Mouse (Mus musculus) midbrain, embryonic 14.5 days (tissue): Measurements from ENCODE around the gene Rae1. TPM values are rescaled to one million over a fixed set of nuclear protein-coding genes. Genes with fewer than 3 reads are reported as not detected.

Experiments
- ATAC-seq: fragments of 200-750 bp; cut with Nextera tagmentation; 2 replicates; pipeline ENCODE4 v1.8.0; 2017; ENCODE audit warnings: moderate number of reproducible peaks, moderate library complexity; ENCODE audit not compliant: low FRiP score, low TSS enrichment
- DNase-seq: peaks from one replicate; pipeline ENCODE4 v3.0.0-alpha.2; 2015
- H3K27ac ChIP-seq: fragments of 300-500 bp; sonication (generic); replicated peaks from 2 replicates; pipeline ENCODE4 v1.5.1; 2014; ENCODE audit warnings: mild to moderate bottlenecking, low read depth, low read length, moderate library complexity
- H3K27me3 ChIP-seq: fragments of 300-500 bp; sonication (generic); 2 replicates; pipeline ENCODE4 v1.6.1; 2014; ENCODE audit warnings: low read length, control low read depth, mixed read lengths; ENCODE audit not compliant: control insufficient read depth, insufficient read depth
- H3K36me3 ChIP-seq: fragments of 300-500 bp; sonication (generic); 2 replicates; pipeline ENCODE4 v1.6.1; 2014; ENCODE audit warnings: low read length, control low read depth; ENCODE audit not compliant: control insufficient read depth, insufficient read depth
- H3K4me1 ChIP-seq: fragments of 300-500 bp; sonication (generic); 2 replicates; pipeline ENCODE4 v1.6.1; 2014; ENCODE audit warnings: mild to moderate bottlenecking, antibody characterized with exemption, low read length, control low read depth; ENCODE audit not compliant: control insufficient read depth, insufficient read depth
- H3K4me2 ChIP-seq: fragments of 300-500 bp; sonication (generic); 2 replicates; pipeline ENCODE4 v1.6.1; 2014; ENCODE audit warnings: mild to moderate bottlenecking, low read length, moderate library complexity
- H3K4me3 ChIP-seq: fragments of 300-500 bp; sonication (generic); replicated peaks from 2 replicates; pipeline ENCODE4 v1.5.1; 2014; ENCODE audit warnings: low read depth, low read length
- H3K9ac ChIP-seq: fragments of 300-500 bp; sonication (generic); replicated peaks from 2 replicates; pipeline ENCODE4 v1.6.1; 2014; ENCODE audit warnings: mild to moderate bottlenecking, low read length, moderate library complexity
- H3K9me3 ChIP-seq: fragments of 300-500 bp; sonication (generic); 2 replicates; pipeline ENCODE4 v1.6.1; 2016; ENCODE audit warnings: low read length, control low read depth, mixed read lengths; ENCODE audit not compliant: control insufficient read depth
- WGBS: fragments of 180-500 bp; shearing (Covaris S2); extraction: QIAGEN DNeasy Blood & Tissue Kit; methylation state at CpG from one replicate; pipeline ENCODE4 v1.1.7; 2014; 5-methylcytosine and 5-hydroxymethylcytosine counted together
- polyA plus RNA-seq: library from polyadenylated mRNA; unstranded; fragments of >200 nt; fragmentation: Nextera tagmentation; extraction: Ambion mirVana; gene quantifications from 2 replicates; pipeline ENCODE4 v1.2.1, GENCODE M21; 2014

Rae1 gene
- polyA plus RNA-seq, 1 experiment from 2014 or later = 127 TPM

DNA sequence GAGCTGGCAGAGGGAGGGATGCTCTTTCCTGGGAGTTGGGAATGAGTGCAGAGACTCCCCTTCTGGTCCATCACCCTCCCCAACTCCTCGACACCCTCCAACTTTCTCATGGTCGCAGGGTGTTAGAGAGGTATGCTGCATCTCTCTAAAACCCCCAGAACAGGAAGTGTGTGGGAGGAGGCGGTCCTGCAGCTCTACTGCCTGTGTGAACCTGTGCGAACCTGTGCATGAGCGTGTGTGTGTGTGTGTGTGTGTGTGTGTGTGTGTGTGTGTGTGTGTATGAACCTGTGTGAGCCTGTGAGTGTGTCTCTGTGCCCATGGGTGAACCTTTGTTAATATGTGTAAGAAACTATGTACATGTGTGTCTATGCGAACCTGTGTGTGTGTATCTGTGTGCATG is 53.9 kb downstream of the Rae1 start:
- no peak for ATAC-seq
- 0 out of 2 replicates have a peak, but pooled peaks cover 7% of the 10 kb centered on the region for H3K4me1 ChIP-seq
- WGBS = 80% methylated on average over 6 of the region's 6 CpGs

DNA sequence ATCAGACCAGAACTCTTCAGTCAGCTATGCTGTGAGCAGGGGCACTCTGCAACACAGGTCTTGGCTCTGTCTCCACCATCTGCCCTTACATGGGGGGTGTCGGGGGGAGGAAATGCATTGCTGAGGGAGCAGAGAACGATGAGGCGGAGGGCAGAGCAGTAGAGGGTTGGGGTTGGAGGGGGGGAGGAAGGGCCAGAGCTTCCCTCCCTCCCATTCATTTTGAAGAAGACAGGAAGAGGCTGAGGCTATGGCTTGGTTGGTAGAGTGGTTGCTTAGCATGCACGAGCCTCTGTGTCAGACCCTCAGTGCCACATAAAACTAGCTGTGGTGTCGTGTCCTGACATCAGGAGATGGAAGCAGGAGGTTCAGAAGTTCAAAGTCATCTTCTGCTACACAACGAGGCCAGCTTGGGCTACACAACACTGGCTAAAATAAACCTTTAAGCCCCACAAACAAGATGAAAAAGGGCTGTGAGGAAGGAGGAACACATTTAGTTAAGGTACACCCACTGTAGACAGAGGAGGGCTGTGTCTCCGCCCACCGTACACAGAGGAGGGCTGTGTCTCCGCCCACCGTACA is 56.5 kb downstream of the Rae1 start:
- WGBS = 89% methylated on average over 10 of the region's 10 CpGs

More for the DNA sequence above, 53.9 kb downstream of the Rae1 start:
- Histone ChIP-seq H3K27ac (no peak overlapping the region), H3K4me3 (no peak overlapping the region), H3K27me3 (no peaks in the 10 kb centered on the region), H3K4me2 (no peak overlapping the region), H3K9me3 (no peaks in the 10 kb centered on the region), H3K9ac (no peak overlapping the region), H3K36me3 (no peaks in the 10 kb centered on the region)
- DNase-seq = no peak

DNA sequence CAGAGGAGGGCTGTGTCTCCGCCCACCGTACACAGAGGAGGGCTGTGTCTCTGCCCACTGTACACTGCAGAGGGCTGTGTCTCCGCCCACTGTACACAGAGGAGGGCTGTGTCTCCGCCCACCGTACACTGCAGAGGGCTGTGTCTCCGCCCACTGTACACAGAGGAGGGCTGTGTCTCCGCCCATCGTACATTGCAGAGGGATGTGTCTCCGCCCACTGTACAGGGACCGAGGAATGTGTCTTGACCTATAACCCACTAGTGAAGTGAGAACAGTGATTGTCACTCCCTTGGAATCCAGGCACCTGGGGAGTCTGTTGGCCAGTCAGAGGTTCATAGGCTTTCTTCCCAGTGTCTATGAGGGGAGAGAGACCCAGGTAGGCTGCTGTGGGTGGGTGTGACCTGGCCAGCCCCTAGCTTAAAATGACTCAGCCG is 57.0 kb downstream of the Rae1 start:
- no peak overlapping the region for H3K9ac ChIP-seq
- H3K27ac ChIP-seq = no peak overlapping the region
- H3K36me3 ChIP-seq = no peaks in the 10 kb centered on the region
- H3K9me3 ChIP-seq = no peaks in the 10 kb centered on the region
- 0 out of 2 replicates have a peak, but pooled peaks cover 3% of the 10 kb centered on the region for H3K4me1 ChIP-seq
- DNase-seq (no peak), ATAC-seq (no peak)
- H3K27me3 ChIP-seq = no peaks in the 10 kb centered on the region
- no peak overlapping the region for H3K4me2 ChIP-seq
- 87% methylated on average over 11 of the region's 11 CpGs for WGBS
- no peak overlapping the region for H3K4me3 ChIP-seq

More for the DNA sequence above, 56.5 kb downstream of the Rae1 start:
- ATAC-seq = no peak
- no peak overlapping the region for H3K4me2 ChIP-seq
- H3K27me3 ChIP-seq = no peaks in the 10 kb centered on the region
- 0 out of 2 replicates have a peak, but pooled peaks cover 3% of the 10 kb centered on the region for H3K4me1 ChIP-seq
- H3K9ac ChIP-seq = no peak overlapping the region
- H3K27ac ChIP-seq = no peak overlapping the region
- DNase-seq = no peak
- H3K4me3 ChIP-seq = no peak overlapping the region
- H3K36me3 ChIP-seq = no peaks in the 10 kb centered on the region
- H3K9me3 ChIP-seq = no peaks in the 10 kb centered on the region

DNA sequence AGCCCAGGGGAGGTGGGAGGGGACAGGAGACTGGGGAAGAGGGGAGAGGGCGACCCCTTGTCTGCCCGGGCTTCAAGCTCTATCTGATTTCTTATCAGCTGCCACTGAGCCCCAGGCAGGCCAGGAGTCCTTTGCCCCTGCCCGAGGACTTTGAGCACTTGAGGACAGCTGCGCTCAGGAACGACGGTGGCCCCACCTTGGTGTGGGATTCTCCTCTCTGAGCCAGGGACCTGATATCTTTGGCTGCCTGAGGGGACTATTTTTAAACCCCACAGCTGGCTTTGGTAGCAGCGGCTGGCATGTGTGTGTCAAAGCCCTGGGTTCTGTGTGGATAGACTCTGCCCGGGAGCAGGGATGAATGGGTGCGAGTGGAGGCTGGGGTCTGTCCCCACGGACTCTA is 57.7 kb downstream of the Rae1 start:
- no peak overlapping the region for H3K27ac ChIP-seq
- 73% methylated on average over 10 of the region's 10 CpGs for WGBS
- no peak for DNase-seq
- H3K36me3 ChIP-seq = no peaks in the 10 kb centered on the region
- H3K4me2 ChIP-seq = no peak overlapping the region
- 0 out of 2 replicates have a peak, but pooled peaks cover 3% of the 10 kb centered on the region for H3K4me1 ChIP-seq
- no peaks in the 10 kb centered on the region for H3K27me3 ChIP-seq
- no peaks in the 10 kb centered on the region for H3K9me3 ChIP-seq
- ATAC-seq = no peak
- H3K4me3 ChIP-seq = no peak overlapping the region
- no peak overlapping the region for H3K9ac ChIP-seq

DNA sequence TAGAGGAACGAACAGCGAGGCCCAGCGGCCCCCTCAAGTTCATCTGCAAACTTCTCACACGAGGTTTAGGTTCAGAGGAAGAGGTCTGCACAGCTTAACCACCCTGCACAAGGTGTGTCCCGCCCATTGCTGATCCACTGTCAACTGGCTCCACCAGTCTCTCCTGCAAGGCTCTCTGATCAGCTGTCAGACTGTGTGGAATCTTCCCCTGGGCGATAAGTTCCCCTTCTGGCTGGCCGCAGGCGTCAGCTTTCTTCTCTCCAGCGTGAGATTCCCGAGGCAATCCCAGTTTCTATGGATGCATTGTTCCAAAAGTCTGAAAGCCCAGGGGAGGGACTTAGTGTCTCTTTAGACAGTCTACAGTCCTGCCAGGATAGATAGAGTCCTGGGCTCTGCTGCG is 58.3 kb downstream of the Rae1 start:
- DNase-seq (peak; percentile 54), ATAC-seq (no peak)
- no peak overlapping the region for H3K4me3 ChIP-seq
- H3K27me3 ChIP-seq = no peaks in the 10 kb centered on the region
- no peak overlapping the region for H3K9ac ChIP-seq
- H3K4me2 ChIP-seq = no peak overlapping the region
- no peaks in the 10 kb centered on the region for H3K9me3 ChIP-seq
- 30% methylated on average over 11 of the region's 11 CpGs for WGBS
- H3K27ac ChIP-seq = no peak overlapping the region
- H3K4me1 ChIP-seq = 0 out of 2 replicates have a peak, but pooled peaks cover 3% of the 10 kb centered on the region
- no peaks in the 10 kb centered on the region for H3K36me3 ChIP-seq

DNA sequence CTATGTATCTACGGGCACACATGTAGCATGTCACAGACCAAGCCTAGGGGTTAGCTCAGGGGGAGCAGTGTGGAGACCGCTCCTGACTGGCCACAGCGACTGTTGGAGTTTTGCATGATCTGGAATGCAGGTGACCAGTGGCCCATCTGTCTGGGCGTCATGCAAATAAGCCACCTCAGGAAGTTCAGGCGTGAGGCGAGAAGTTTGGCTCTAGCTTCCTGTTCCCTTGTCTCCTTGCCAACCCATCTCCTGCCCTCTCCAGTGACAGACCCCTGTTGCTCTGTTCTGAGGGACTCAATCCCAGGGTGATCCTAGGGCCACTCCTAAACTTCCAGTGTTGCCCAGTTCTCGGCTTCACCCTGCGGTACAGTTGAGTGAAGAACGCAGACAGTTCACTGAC is 60.5 kb downstream of the Rae1 start:
- Histone ChIP-seq H3K9me3 (no peaks in the 10 kb centered on the region), H3K4me1 (0 out of 2 replicates have a peak, but pooled peaks cover 3% of the 10 kb centered on the region), H3K4me3 (no peak overlapping the region), H3K9ac (no peak overlapping the region), H3K36me3 (no peaks in the 10 kb centered on the region), H3K27ac (no peak overlapping the region), H3K4me2 (no peak overlapping the region), H3K27me3 (no peaks in the 10 kb centered on the region)
- 90% methylated on average over 9 of the region's 9 CpGs for WGBS
- no peak for ATAC-seq
- DNase-seq = no peak

DNA sequence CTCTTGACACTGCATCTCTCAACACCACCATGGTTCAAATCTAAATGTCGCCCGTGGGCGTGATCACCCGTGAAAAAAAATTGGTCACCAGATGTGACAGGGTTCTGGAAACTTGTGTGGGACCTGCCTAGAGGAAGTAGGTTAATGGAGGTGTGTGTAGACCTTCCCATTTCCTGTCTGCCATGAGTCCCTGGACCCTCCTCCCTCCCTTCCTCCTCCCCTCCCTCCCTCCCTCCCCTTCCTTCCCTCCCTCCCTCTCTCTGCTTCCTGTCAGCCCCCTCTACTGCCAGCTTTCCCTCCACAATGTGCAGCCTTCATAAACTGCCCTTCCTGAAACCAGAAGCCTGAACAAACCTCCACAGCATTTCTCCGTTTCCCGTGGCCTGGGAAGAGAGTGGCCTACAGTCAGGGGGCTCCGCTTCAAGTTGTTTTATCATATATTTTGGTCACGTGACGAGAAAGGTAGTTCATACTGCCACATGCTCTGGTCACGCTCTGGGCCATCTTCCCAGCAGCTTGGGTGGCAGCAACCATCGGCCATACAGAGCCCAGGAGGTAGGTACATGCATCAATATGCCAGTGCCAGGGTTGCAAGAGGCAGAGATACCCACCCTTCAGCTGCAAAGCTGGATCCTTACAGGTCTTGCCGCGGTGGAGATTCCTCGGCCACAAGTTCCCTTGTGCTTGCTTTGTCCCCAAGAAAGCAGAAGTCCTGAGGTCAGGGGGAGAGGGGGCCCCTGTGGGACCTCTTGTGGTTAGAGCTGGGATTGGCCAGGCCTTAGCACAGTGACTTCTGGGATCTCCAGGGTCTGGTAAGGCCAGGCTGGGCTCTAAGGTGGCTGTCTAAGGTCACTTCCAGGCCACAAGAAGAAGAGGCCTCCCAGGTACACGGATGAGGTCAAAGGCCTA is 61.8 kb downstream of the Rae1 start:
- Histone ChIP-seq H3K9me3 (no peaks in the 10 kb centered on the region), H3K4me1 (0 out of 2 replicates have a peak, but pooled peaks cover 3% of the 10 kb centered on the region), H3K27me3 (no peaks in the 10 kb centered on the region), H3K36me3 (no peaks in the 10 kb centered on the region), H3K9ac (no peak overlapping the region), H3K4me3 (no peak overlapping the region), H3K4me2 (no peak overlapping the region), H3K27ac (no peak overlapping the region)
- DNase-seq (no peak), ATAC-seq (no peak)
- 81% methylated on average over 15 of the region's 15 CpGs for WGBS

DNA sequence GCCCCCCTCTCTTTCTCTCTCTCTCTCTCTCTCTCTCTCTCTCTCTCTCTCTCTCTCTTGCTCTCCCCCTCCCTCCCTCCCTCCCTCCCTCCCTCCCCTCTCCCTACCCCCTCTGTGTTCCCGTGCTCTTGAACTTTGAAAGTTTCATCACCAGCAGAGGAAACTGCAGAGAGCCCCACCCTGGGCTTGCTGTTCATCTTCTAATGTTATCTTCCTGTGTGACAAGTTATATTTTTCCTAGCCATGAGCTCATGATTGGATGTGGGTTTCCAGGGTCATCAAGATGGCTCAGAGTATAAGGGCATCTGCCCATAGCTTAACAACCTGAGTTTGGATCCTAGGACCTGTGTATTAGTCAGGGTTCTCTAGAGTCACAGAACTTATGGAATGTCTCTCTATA is 63.3 kb downstream of the Rae1 start:
- no peak overlapping the region for H3K27ac ChIP-seq
- ATAC-seq (no peak), DNase-seq (no peak)
- WGBS = 43% methylated on average over 1 of the region's 1 CpGs
- H3K4me3 ChIP-seq = no peak overlapping the region
- 0 out of 2 replicates have a peak, but pooled peaks cover 3% of the 10 kb centered on the region for H3K4me1 ChIP-seq
- no peak overlapping the region for H3K9ac ChIP-seq
- H3K9me3 ChIP-seq = no peaks in the 10 kb centered on the region
- no peaks in the 10 kb centered on the region for H3K36me3 ChIP-seq
- H3K4me2 ChIP-seq = no peak overlapping the region
- H3K27me3 ChIP-seq = no peaks in the 10 kb centered on the region
